In genomic region chr9:115005446-115005845, GRCm38 (mm10) we compare ENCODE assay signal across 28 mouse cellular contexts. TPM values are rescaled to one million over a fixed set of nuclear protein-coding genes. Genes with fewer than 3 reads are reported as not detected.
A peak's percentile ranks its signal among the peaks of the same experiment; 100 is the strongest.
DNase-seq lines count a peak whose midpoint lies in the region; ATAC-seq and TF ChIP-seq lines count a peak whose summit lies in the region.
"Had no signal": no experiment of that assay in that cellular context is flagged by ENCODE, and none has a peak within 500 bp of the region (broad histone marks: within the 10 kb centered on the region; RNA-seq: fewer than 3 reads in every experiment).

No protein-coding gene starts in this region.

- no peak overlapping the region for H3K4me2 ChIP-seq in kidney, embryonic 15.5 days
- H3K4me2 ChIP-seq: forebrain, embryonic 15.5 days; hindbrain, embryonic 15.5 days; liver, embryonic 12.5 days; midbrain, embryonic 12.5 days; neural tube, embryonic 12.5 days had no signal

- peak; percentile 83 for DNase-seq in kidney, adult 2 months
- DNase-seq in urinary bladder, postnatal 14 days (ENCODE audit: low spot score): peak; percentile 20
- no peak for DNase-seq in urinary bladder, adult 2 months (ENCODE audit: low spot score)
- peak; percentile 60 to 83 for DNase-seq in kidney, postnatal 36 days
- no peak for DNase-seq in thymus, postnatal 36 days
- DNase-seq in gastrocnemius, adult 2 months: no peak
- DNase-seq: adrenal gland, adult 2 months; adrenal gland, postnatal 36 days; B cell, adult 2 months; cerebellum, adult 8-10 months; cerebellum, postnatal 25 days; heart, postnatal 14 days; layer of hippocampus, postnatal 36 days; left cerebral cortex, postnatal 4 days; liver, postnatal 0 days; lung, postnatal 36 days; right cerebral cortex, adult 18-20 months had no signal

- peaks cover 16% of the 10 kb centered on the region; the same call in 1 of the 2 replicates for H3K4me1 ChIP-seq in kidney, adult 2 months (ENCODE audit: control insufficient read depth, insufficient read depth, low read length)
- peaks cover 30% of the 10 kb centered on the region for H3K4me1 ChIP-seq in kidney, embryonic 15.5 days
- H3K4me1 ChIP-seq: forebrain, embryonic 15.5 days; hindbrain, embryonic 10.5 days; hindbrain, embryonic 15.5 days; liver, embryonic 12.5 days; midbrain, embryonic 12.5 days; neural tube, embryonic 12.5 days had no signal

- no peak for TF ChIP-seq CTCF in kidney, adult 2 months (conservative IDR thresholded peaks at IDR 0.05; ENCODE audit: insufficient read depth, insufficient read length, low read depth, low read length)
- no peak for TF ChIP-seq CTCF in gastrocnemius, adult 2 months (IDR thresholded peaks at IDR 0.05)

- no peaks in the 10 kb centered on the region for H3K36me3 ChIP-seq in kidney, adult 2 months (ENCODE audit: control insufficient read depth, insufficient read depth, low read length)
- no peaks in the 10 kb centered on the region for H3K36me3 ChIP-seq in kidney, embryonic 15.5 days
- H3K36me3 ChIP-seq: forebrain, embryonic 15.5 days; hindbrain, embryonic 15.5 days; liver, embryonic 12.5 days; midbrain, embryonic 12.5 days; neural tube, embryonic 12.5 days had no signal

- TF ChIP-seq POLR2A in kidney, adult 2 months (IDR thresholded peaks at IDR 0.05; ENCODE audit: low read depth, low read length): no peak

- intact Hi-C loops in gastrocnemius, adult 2 months (cut with DNase I): no loop called here

- H3K27ac ChIP-seq in kidney, adult 2 months (ENCODE audit: insufficient read depth, low read depth, low read length): peak overlapping the region; percentile 31; the same call in 1 of the 2 replicates
- H3K27ac ChIP-seq in kidney, embryonic 15.5 days: no peak overlapping the region
- no peak overlapping the region for H3K27ac ChIP-seq in gastrocnemius, adult 2 months
- H3K27ac ChIP-seq: forebrain, embryonic 15.5 days; hindbrain, embryonic 10.5 days; hindbrain, embryonic 15.5 days; liver, embryonic 12.5 days; midbrain, embryonic 12.5 days; neural tube, embryonic 12.5 days had no signal

- 31% methylated on average over 10 of the region's 10 CpGs for WGBS in kidney, adult 2 months
- WGBS in kidney, embryonic 15.5 days: 61% methylated on average over 10 of the region's 10 CpGs

- H3K9me3 ChIP-seq in kidney, embryonic 15.5 days (replicated peaks): no peaks in the 10 kb centered on the region; the same call in 1 of the 2 replicates
- H3K9me3 ChIP-seq: forebrain, embryonic 15.5 days; hindbrain, embryonic 15.5 days had no signal

- ATAC-seq in kidney, embryonic 15.5 days (replicated peaks; ENCODE audit: low FRiP score): no peak
- ATAC-seq: activated CD4-positive, CD25-positive, alpha-beta regulatory T cell, adult 4 months; forebrain, embryonic 15.5 days; inflammation-experienced regulatory T-cells, adult 6 months; liver, embryonic 12.5 days; liver, postnatal 0 days had no signal

- no peaks in the 10 kb centered on the region for H3K27me3 ChIP-seq in kidney, adult 2 months (replicated peaks; ENCODE audit: control insufficient read depth, insufficient read depth, low read length)
- H3K27me3 ChIP-seq in kidney, embryonic 15.5 days: no peaks in the 10 kb centered on the region
- H3K27me3 ChIP-seq: forebrain, embryonic 15.5 days; hindbrain, embryonic 15.5 days; liver, embryonic 12.5 days; midbrain, embryonic 12.5 days; neural tube, embryonic 12.5 days had no signal

- H3K4me3 ChIP-seq in kidney, adult 2 months (ENCODE audit: insufficient read depth, low read depth, low read length): no peak overlapping the region
- H3K4me3 ChIP-seq in kidney, embryonic 15.5 days (replicated peaks): no peak overlapping the region
- no peak overlapping the region for H3K4me3 ChIP-seq in gastrocnemius, adult 2 months
- H3K4me3 ChIP-seq: forebrain, embryonic 15.5 days; hindbrain, embryonic 10.5 days; hindbrain, embryonic 15.5 days; liver, embryonic 12.5 days; midbrain, embryonic 12.5 days; myocyte; neural tube, embryonic 12.5 days had no signal

- H3K9ac ChIP-seq in kidney, embryonic 15.5 days: no peak overlapping the region
- H3K9ac ChIP-seq: forebrain, embryonic 15.5 days; hindbrain, embryonic 15.5 days; liver, embryonic 12.5 days; liver, postnatal 0 days; midbrain, embryonic 12.5 days; neural tube, embryonic 12.5 days had no signal

RNA-seq across cellular contexts. Expression of gene Rps27rt, which starts 22.9 kb away (rescaled TPM):
- polyA plus RNA-seq in kidney, adult 2 months (2012; rRNA removed): 24.4 and 49.4 TPM in 2 replicates
- 310 and 532 TPM in 2 replicates for polyA plus RNA-seq in kidney, embryonic 15.5 days (2015; fragmentation: Nextera tagmentation; extraction: Ambion mirVana)
- polyA plus RNA-seq in urinary bladder, adult 2 months (2012; rRNA removed): 310 and 399 TPM in 2 replicates
- total RNA-seq in gastrocnemius, adult 2 months (2021): 10 to 100 TPM; 34.1 to 35.4 TPM

RNA-seq across cellular contexts. Expression of gene Osbpl10, which starts 27.1 kb away (rescaled TPM):
- polyA plus RNA-seq in kidney, adult 2 months (2012; rRNA removed): 7.0 and 7.3 TPM in 2 replicates
- 2.3 and 3.1 TPM in 2 replicates for polyA plus RNA-seq in kidney, embryonic 15.5 days (2015; fragmentation: Nextera tagmentation; extraction: Ambion mirVana)
- 1.8 and 2.9 TPM in 2 replicates for polyA plus RNA-seq in urinary bladder, adult 2 months (2012; rRNA removed)
- 1 to 10 TPM; 2.0 to 3.7 TPM for total RNA-seq in gastrocnemius, adult 2 months (2021)
- total RNA-seq: megakaryocyte, adult 5-6 weeks had no signal
- polyA plus RNA-seq: activated CD4-positive, CD25-positive, alpha-beta regulatory T cell, adult 4 months; inflammation-experienced regulatory T-cells, adult 6 months had no signal

Comparison
In these comparisons a context has a peak if more than half of its experiments do, and no peak if none do; other contexts are left out.
1. DNase-seq: peak in kidney, adult 2 months (single experiment), urinary bladder, postnatal 14 days (single experiment) and kidney, postnatal 36 days (2 of 2); none in urinary bladder, adult 2 months (single experiment), thymus, postnatal 36 days (0 of 2) and gastrocnemius, adult 2 months (single experiment).